Mouse (Mus musculus): ENCODE results near the gene Specc1l. TPM values are rescaled to one million over a fixed set of nuclear protein-coding genes. Genes with fewer than 3 reads are reported as not detected.

Specc1l gene
- polyA plus RNA-seq, 1 experiment from 2014 or later = 23.4 TPM

DNA sequence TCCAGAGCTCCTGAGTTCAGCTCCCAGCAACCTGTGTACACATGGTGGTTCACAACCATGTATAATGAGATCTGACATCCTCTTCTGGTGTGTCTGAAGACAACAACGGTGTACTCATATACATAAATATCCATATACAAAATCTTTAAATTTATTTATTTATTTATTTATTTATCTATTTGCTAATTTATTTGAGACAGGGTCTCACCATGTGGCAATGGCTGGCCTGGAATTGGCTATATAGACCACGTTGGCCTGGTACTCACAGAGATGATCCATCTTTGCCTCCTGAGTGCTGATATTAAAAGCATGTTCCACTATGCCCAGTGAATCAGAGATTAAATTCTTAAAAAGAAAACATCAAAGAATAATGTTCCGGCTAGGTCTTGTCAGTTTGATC lies 1.0 kb upstream of the Specc1l start:
- H3K9me3 ChIP-seq (ENCODE audit: control insufficient read depth, low read length) = no peaks in the 10 kb centered on the region
- no peak overlapping the region for H3K4me3 ChIP-seq (ENCODE audit: low read depth, low read length)
- no peak overlapping the region for H3K27ac ChIP-seq (replicated peaks; ENCODE audit: low read depth, low read length)
- no peaks in the 10 kb centered on the region for H3K36me3 ChIP-seq (ENCODE audit: control insufficient read depth, insufficient read depth, low read length)
- no peaks in the 10 kb centered on the region for H3K4me1 ChIP-seq (ENCODE audit: control insufficient read depth, insufficient read depth, low read length)
- 88% methylated on average over 3 of the region's 3 CpGs for WGBS
- H3K27me3 ChIP-seq (ENCODE audit: control insufficient read depth, insufficient read depth, low read length) = no peaks in the 10 kb centered on the region
- DNase-seq (ENCODE audit: low spot score) (no peak), ATAC-seq (ENCODE audit: insufficient number of reproducible peaks, low FRiP score, low TSS enrichment, low read depth) (no peak)
- H3K4me2 ChIP-seq (ENCODE audit: low read depth, severe bottlenecking) = no peak overlapping the region
- H3K9ac ChIP-seq (ENCODE audit: low read length) = no peak overlapping the region

DNA sequence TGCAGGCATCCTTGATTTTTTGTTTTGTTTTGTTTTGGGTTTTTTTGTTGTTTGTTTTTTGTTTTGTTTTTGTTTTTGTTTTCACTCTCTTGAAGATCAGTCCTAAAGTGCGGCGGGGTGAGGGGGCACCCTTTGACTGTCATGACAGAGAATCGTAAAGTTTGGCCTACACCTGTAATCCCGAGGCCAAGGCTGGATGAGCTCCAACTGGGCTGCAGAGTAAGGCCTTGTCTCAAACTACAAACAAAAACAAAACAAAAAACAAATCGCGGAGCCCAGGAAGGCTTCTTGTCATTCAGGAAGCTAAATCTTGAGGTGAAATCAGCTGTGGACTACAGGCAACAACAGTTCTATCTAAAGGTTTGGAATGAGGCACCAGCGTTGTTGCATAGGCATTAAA lies 1.1 kb downstream of the Specc1l start:
- no peaks in the 10 kb centered on the region for H3K4me1 ChIP-seq (ENCODE audit: control insufficient read depth, insufficient read depth, low read length)
- H3K36me3 ChIP-seq (ENCODE audit: control insufficient read depth, insufficient read depth, low read length) = no peaks in the 10 kb centered on the region
- no peaks in the 10 kb centered on the region for H3K9me3 ChIP-seq (ENCODE audit: control insufficient read depth, low read length)
- H3K4me3 ChIP-seq (ENCODE audit: low read depth, low read length) = peak overlapping the region; percentile 86; the same call in 1 of the 2 replicates
- H3K27ac ChIP-seq (replicated peaks; ENCODE audit: low read depth, low read length) = no peak overlapping the region
- peak overlapping the region; percentile 61 for H3K4me2 ChIP-seq (ENCODE audit: low read depth, severe bottlenecking)
- WGBS = 52% methylated on average over 7 of the region's 7 CpGs
- no peak for DNase-seq (ENCODE audit: low spot score)
- no peak overlapping the region for H3K9ac ChIP-seq (ENCODE audit: low read length)
- no peak for ATAC-seq (ENCODE audit: insufficient number of reproducible peaks, low FRiP score, low TSS enrichment, low read depth)
- no peaks in the 10 kb centered on the region for H3K27me3 ChIP-seq (ENCODE audit: control insufficient read depth, insufficient read depth, low read length)

- Histone ChIP-seq H3K4me2 (ENCODE audit: low read depth, severe bottlenecking) (no peak overlapping the region), H3K9me3 (ENCODE audit: control insufficient read depth, low read length) (no peaks in the 10 kb centered on the region), H3K4me3 (ENCODE audit: low read depth, low read length) (no peak overlapping the region), H3K27ac (replicated peaks; ENCODE audit: low read depth, low read length) (no peak overlapping the region), H3K9ac (ENCODE audit: low read length) (no peak overlapping the region), H3K36me3 (ENCODE audit: control insufficient read depth, insufficient read depth, low read length) (no peaks in the 10 kb centered on the region), H3K27me3 (ENCODE audit: control insufficient read depth, insufficient read depth, low read length) (no peaks in the 10 kb centered on the region), H3K4me1 (ENCODE audit: control insufficient read depth, insufficient read depth, low read length) (no peaks in the 10 kb centered on the region)
- WGBS = 95% methylated on average over 3 of the region's 3 CpGs
- DNase-seq (ENCODE audit: low spot score) (no peak), ATAC-seq (ENCODE audit: insufficient number of reproducible peaks, low FRiP score, low TSS enrichment, low read depth) (no peak)
These were observed 8.8 kb downstream of the Specc1l start for GRCm38 (mm10) chr10:75220722-75221121.

- Histone ChIP-seq H3K27ac (replicated peaks; ENCODE audit: low read depth, low read length) (no peak overlapping the region), H3K9me3 (ENCODE audit: control insufficient read depth, low read length) (no peaks in the 10 kb centered on the region), H3K4me1 (ENCODE audit: control insufficient read depth, insufficient read depth, low read length) (no peaks in the 10 kb centered on the region), H3K4me3 (ENCODE audit: low read depth, low read length) (no peak overlapping the region), H3K9ac (ENCODE audit: low read length) (no peak overlapping the region), H3K36me3 (ENCODE audit: control insufficient read depth, insufficient read depth, low read length) (no peaks in the 10 kb centered on the region), H3K27me3 (ENCODE audit: control insufficient read depth, insufficient read depth, low read length) (no peaks in the 10 kb centered on the region), H3K4me2 (ENCODE audit: low read depth, severe bottlenecking) (no peak overlapping the region)
- DNase-seq (ENCODE audit: low spot score) (no peak), ATAC-seq (ENCODE audit: insufficient number of reproducible peaks, low FRiP score, low TSS enrichment, low read depth) (no peak)
- 78% methylated on average over 4 of the region's 4 CpGs for WGBS
These were observed 10.2 kb downstream of the Specc1l start for GRCm38 (mm10) chr10:75221936-75222610.

DNA sequence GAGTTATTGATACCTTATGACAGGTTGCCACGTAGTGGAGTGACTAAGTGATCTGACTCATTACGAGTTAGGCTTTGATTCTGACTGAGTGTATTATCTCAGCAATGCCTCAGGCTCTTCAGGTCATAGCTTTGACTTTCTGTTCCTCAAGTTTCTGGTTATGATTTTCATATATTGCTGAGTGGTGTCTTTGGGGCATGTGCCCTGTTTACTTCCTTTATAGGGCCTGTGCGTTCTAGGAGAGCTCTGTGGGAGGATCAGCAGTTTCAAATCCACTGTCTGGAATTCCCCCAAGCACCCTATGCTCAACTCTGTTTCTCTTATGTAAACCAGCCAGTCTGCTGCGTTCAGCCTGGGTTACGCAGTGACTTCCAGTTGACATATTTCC lies 10.7 kb downstream of the Specc1l start:
- Histone ChIP-seq H3K27me3 (ENCODE audit: control insufficient read depth, insufficient read depth, low read length) (no peaks in the 10 kb centered on the region), H3K9me3 (ENCODE audit: control insufficient read depth, low read length) (no peaks in the 10 kb centered on the region), H3K4me2 (ENCODE audit: low read depth, severe bottlenecking) (no peak overlapping the region), H3K4me3 (ENCODE audit: low read depth, low read length) (no peak overlapping the region), H3K9ac (ENCODE audit: low read length) (no peak overlapping the region), H3K27ac (replicated peaks; ENCODE audit: low read depth, low read length) (no peak overlapping the region), H3K36me3 (ENCODE audit: control insufficient read depth, insufficient read depth, low read length) (no peaks in the 10 kb centered on the region), H3K4me1 (ENCODE audit: control insufficient read depth, insufficient read depth, low read length) (no peaks in the 10 kb centered on the region)
- ATAC-seq (ENCODE audit: insufficient number of reproducible peaks, low FRiP score, low TSS enrichment, low read depth) = no peak
- 83% methylated on average over 5 of the region's 5 CpGs for WGBS
- DNase-seq (ENCODE audit: low spot score) = no peak

- H3K27me3 ChIP-seq (ENCODE audit: control insufficient read depth, insufficient read depth, low read length) = no peaks in the 10 kb centered on the region
- H3K4me3 ChIP-seq (ENCODE audit: low read depth, low read length) = no peak overlapping the region
- no peak for ATAC-seq (ENCODE audit: insufficient number of reproducible peaks, low FRiP score, low TSS enrichment, low read depth)
- H3K4me1 ChIP-seq (ENCODE audit: control insufficient read depth, insufficient read depth, low read length) = no peaks in the 10 kb centered on the region
- H3K27ac ChIP-seq (replicated peaks; ENCODE audit: low read depth, low read length) = no peak overlapping the region
- 82% methylated on average over 3 of the region's 3 CpGs for WGBS
- H3K9me3 ChIP-seq (ENCODE audit: control insufficient read depth, low read length) = no peaks in the 10 kb centered on the region
- no peak for DNase-seq (ENCODE audit: low spot score)
- no peaks in the 10 kb centered on the region for H3K36me3 ChIP-seq (ENCODE audit: control insufficient read depth, insufficient read depth, low read length)
- no peak overlapping the region for H3K9ac ChIP-seq (ENCODE audit: low read length)
- no peak overlapping the region for H3K4me2 ChIP-seq (ENCODE audit: low read depth, severe bottlenecking)
These were observed 12.3 kb downstream of the Specc1l start for GRCm38 (mm10) chr10:75224154-75224553.

DNA sequence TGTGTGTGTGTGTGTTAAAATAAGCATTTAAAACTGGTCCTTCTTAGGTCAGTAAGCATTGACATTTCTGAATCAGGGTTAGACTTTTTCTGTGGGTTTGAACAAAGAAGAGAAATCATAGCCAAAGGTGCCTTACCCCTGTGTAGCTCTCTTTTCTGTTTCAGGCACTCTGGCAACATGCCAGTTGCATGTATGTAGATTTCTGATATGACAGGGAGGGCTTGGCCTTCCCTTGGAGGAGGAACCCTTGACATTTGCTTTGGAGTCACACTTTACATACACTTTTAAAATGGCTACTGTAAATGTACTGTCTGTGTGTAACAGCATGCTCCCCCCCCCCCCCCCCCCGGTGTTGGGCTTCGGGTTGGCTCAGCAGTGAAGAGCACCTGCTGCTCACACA lies 12.8 kb downstream of the Specc1l start:
- Histone ChIP-seq H3K4me3 (ENCODE audit: low read depth, low read length) (no peak overlapping the region), H3K9ac (ENCODE audit: low read length) (no peak overlapping the region), H3K36me3 (ENCODE audit: control insufficient read depth, insufficient read depth, low read length) (no peaks in the 10 kb centered on the region), H3K4me2 (ENCODE audit: low read depth, severe bottlenecking) (no peak overlapping the region), H3K27me3 (ENCODE audit: control insufficient read depth, insufficient read depth, low read length) (no peaks in the 10 kb centered on the region), H3K27ac (replicated peaks; ENCODE audit: low read depth, low read length) (no peak overlapping the region), H3K9me3 (ENCODE audit: control insufficient read depth, low read length) (no peaks in the 10 kb centered on the region), H3K4me1 (ENCODE audit: control insufficient read depth, insufficient read depth, low read length) (no peaks in the 10 kb centered on the region)
- DNase-seq (ENCODE audit: low spot score) = no peak
- ATAC-seq (ENCODE audit: insufficient number of reproducible peaks, low FRiP score, low TSS enrichment, low read depth) = no peak
- 0% methylated on average over 1 of the region's 2 CpGs for WGBS

- no peaks in the 10 kb centered on the region for H3K9me3 ChIP-seq (ENCODE audit: control insufficient read depth, low read length)
- no peaks in the 10 kb centered on the region for H3K4me1 ChIP-seq (ENCODE audit: control insufficient read depth, insufficient read depth, low read length)
- 92% methylated on average over 3 of the region's 3 CpGs for WGBS
- H3K4me2 ChIP-seq (ENCODE audit: low read depth, severe bottlenecking) = no peak overlapping the region
- H3K36me3 ChIP-seq (ENCODE audit: control insufficient read depth, insufficient read depth, low read length) = peaks cover 2% of the 10 kb centered on the region; the same call in 1 of the 2 replicates
- H3K27ac ChIP-seq (replicated peaks; ENCODE audit: low read depth, low read length) = no peak overlapping the region
- H3K9ac ChIP-seq (ENCODE audit: low read length) = no peak overlapping the region
- ATAC-seq (ENCODE audit: insufficient number of reproducible peaks, low FRiP score, low TSS enrichment, low read depth) (no peak), DNase-seq (ENCODE audit: low spot score) (no peak)
- H3K4me3 ChIP-seq (ENCODE audit: low read depth, low read length) = no peak overlapping the region
- no peaks in the 10 kb centered on the region for H3K27me3 ChIP-seq (ENCODE audit: control insufficient read depth, insufficient read depth, low read length)
These were observed 15.5 kb downstream of the Specc1l start for GRCm38 (mm10) chr10:75227381-75227780.

GRCm38 (mm10) chr10:75230572-75230971 lies 18.7 kb downstream of the Specc1l start:
- 93% methylated on average over 4 of the region's 4 CpGs for WGBS
- no peak overlapping the region for H3K9ac ChIP-seq (ENCODE audit: low read length)
- H3K4me2 ChIP-seq (ENCODE audit: low read depth, severe bottlenecking) = no peak overlapping the region
- no peaks in the 10 kb centered on the region for H3K27me3 ChIP-seq (ENCODE audit: control insufficient read depth, insufficient read depth, low read length)
- no peak for ATAC-seq (ENCODE audit: insufficient number of reproducible peaks, low FRiP score, low TSS enrichment, low read depth)
- H3K4me3 ChIP-seq (ENCODE audit: low read depth, low read length) = no peak overlapping the region
- DNase-seq (ENCODE audit: low spot score) = no peak
- no peaks in the 10 kb centered on the region for H3K9me3 ChIP-seq (ENCODE audit: control insufficient read depth, low read length)
- H3K27ac ChIP-seq (replicated peaks; ENCODE audit: low read depth, low read length) = no peak overlapping the region
- no peaks in the 10 kb centered on the region for H3K4me1 ChIP-seq (ENCODE audit: control insufficient read depth, insufficient read depth, low read length)
- H3K36me3 ChIP-seq (ENCODE audit: control insufficient read depth, insufficient read depth, low read length) = peaks cover 2% of the 10 kb centered on the region; the same call in 1 of the 2 replicates
